Mouse (Mus musculus) lung, adult 2 months (tissue): ENCODE measurements around the gene Syce3.

Experiments
- CTCF ChIP-seq: fragments of 200-500 bp; IDR thresholded peaks from 2 replicates; pipeline ENCODE4 v1.5.1; 2011; ENCODE audit warnings: mild to moderate bottlenecking, low read length, control low read depth; ENCODE audit not compliant: insufficient read depth
- POLR2A ChIP-seq: fragments of 200-500 bp; IDR thresholded peaks from 2 replicates; pipeline ENCODE4 v1.6.1; 2011; ENCODE audit warnings: low read depth, mild to moderate bottlenecking, control low read depth, low read length, borderline replicate concordance; ENCODE audit errors: extremely low read depth

GRCm38 (mm10) chr15:89402471-89402870, 7.8 kb downstream of the Syce3 start:
- TF ChIP-seq POLR2A (no peak), CTCF (no peak)
